Mouse (Mus musculus) kidney, adult 2 months (tissue): ENCODE measurements around the gene Dnase1l2.

Experiments used
- CTCF ChIP-seq: fragments of 200-500 bp; conservative IDR thresholded peaks from 2 replicates; pipeline ENCODE4 v1.5.1; 2011; ENCODE audit warnings: low read depth, mild to moderate bottlenecking, control low read depth, low read length, moderate library complexity, mixed read lengths; ENCODE audit not compliant: insufficient read depth, insufficient read length
- POLR2A ChIP-seq: fragments of 200-500 bp; IDR thresholded peaks from one replicate; pipeline ENCODE4 v1.6.1; 2011; ENCODE audit warnings: low read depth, low read length, control low read depth

DNA sequence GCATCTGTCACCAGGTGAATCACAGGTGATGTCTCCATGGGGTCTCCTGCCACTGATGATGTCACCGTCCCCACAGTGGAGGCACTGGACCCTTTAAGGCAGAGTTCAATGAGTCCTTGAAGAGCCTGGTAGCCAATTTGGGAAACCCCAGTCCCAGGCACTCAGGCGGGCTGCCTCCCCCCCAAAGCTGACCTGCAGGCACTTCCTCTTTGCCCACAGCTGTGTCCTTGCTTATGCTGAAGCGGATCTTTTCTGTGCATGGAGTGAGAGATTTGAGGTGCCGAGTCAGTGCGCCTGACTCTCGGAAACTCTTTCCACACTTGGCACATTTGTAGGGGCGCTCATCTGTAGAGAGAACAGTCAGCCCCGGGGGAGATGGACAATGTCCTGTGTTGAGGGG is 3.7 kb upstream of the Dnase1l2 start:
- TF ChIP-seq POLR2A (no peak), CTCF (no peak)
